Mouse (Mus musculus): ENCODE data around the gene Snx19. TPM values are rescaled to one million over a fixed set of nuclear protein-coding genes. Genes with fewer than 3 reads are reported as not detected.
A peak's percentile ranks its signal among the peaks of the same experiment; 100 is the strongest.

The Snx19 gene
- polyA plus RNA-seq (2014; fragmentation: Nextera tagmentation; extraction: Ambion mirVana): 15.0 and 19.0 TPM in 2 replicates

- 2% methylated on average over 53 of the region's 53 CpGs for WGBS (ENCODE audit: insufficient replicate concordance)
- H3K27ac ChIP-seq (ENCODE audit: low read depth, low read length): 0 out of 2 replicates have a peak within 1 kb of the TSS, but pooled peaks have one; percentile 37
Observed at GRCm38 (mm10) chr9:30426882-30427632, at the start of gene Snx19. Gene Snx19 (plus strand): TSS chr9:30427108.

GRCm38 (mm10) chr9:30400771-30401170, 26.1 kb upstream of the Snx19 start:
- H3K36me3 ChIP-seq (ENCODE audit: control insufficient read depth, insufficient read depth, low read length): no peaks in the 10 kb centered on the region
- no peaks in the 10 kb centered on the region for H3K4me1 ChIP-seq (ENCODE audit: control insufficient read depth, insufficient read depth, low read length)
- ATAC-seq (replicated peaks; ENCODE audit: insufficient number of reproducible peaks, low FRiP score, low TSS enrichment): no peak
- H3K27me3 ChIP-seq (ENCODE audit: control insufficient read depth, insufficient read depth, low read length): no peaks in the 10 kb centered on the region
- no peak overlapping the region for H3K4me3 ChIP-seq (ENCODE audit: low read depth, low read length)
- no peak overlapping the region for H3K27ac ChIP-seq (ENCODE audit: low read depth, low read length)
- H3K9me3 ChIP-seq (replicated peaks; ENCODE audit: control insufficient read depth, low read length): no peaks in the 10 kb centered on the region
- H3K9ac ChIP-seq (ENCODE audit: low read depth, low read length): no peak overlapping the region
- no peak overlapping the region for H3K4me2 ChIP-seq
- 89% methylated on average over 1 of the region's 1 CpGs for WGBS (ENCODE audit: insufficient replicate concordance)

More at GRCm38 (mm10) chr9:30426882-30427632, at the start of gene Snx19:
- H3K9ac ChIP-seq (ENCODE audit: low read depth, low read length): peak within 1 kb of the TSS; percentile 90
- H3K9me3 ChIP-seq (replicated peaks; ENCODE audit: control insufficient read depth, low read length): no peaks in the 10 kb centered on the region
- H3K4me2 ChIP-seq: peak within 1 kb of the TSS; percentile 91
- peaks cover 19% of the 10 kb centered on the region for H3K4me1 ChIP-seq (ENCODE audit: control insufficient read depth, insufficient read depth, low read length)
- H3K36me3 ChIP-seq (ENCODE audit: control insufficient read depth, insufficient read depth, low read length): no peaks in the 10 kb centered on the region
- peak; percentile 85 for ATAC-seq (replicated peaks; ENCODE audit: insufficient number of reproducible peaks, low FRiP score, low TSS enrichment)
- no peaks in the 10 kb centered on the region for H3K27me3 ChIP-seq (ENCODE audit: control insufficient read depth, insufficient read depth, low read length)
- peak within 1 kb of the TSS; percentile 72 for H3K4me3 ChIP-seq (ENCODE audit: low read depth, low read length)

GRCm38 (mm10) chr9:30422940-30423339, 4.0 kb upstream of the Snx19 start:
- Histone ChIP-seq H3K9ac (ENCODE audit: low read depth, low read length) (no peak overlapping the region), H3K4me3 (ENCODE audit: low read depth, low read length) (no peak overlapping the region), H3K4me1 (ENCODE audit: control insufficient read depth, insufficient read depth, low read length) (peaks cover 5% of the 10 kb centered on the region), H3K27me3 (ENCODE audit: control insufficient read depth, insufficient read depth, low read length) (no peaks in the 10 kb centered on the region), H3K27ac (ENCODE audit: low read depth, low read length) (no peak overlapping the region), H3K4me2 (no peak overlapping the region), H3K36me3 (ENCODE audit: control insufficient read depth, insufficient read depth, low read length) (no peaks in the 10 kb centered on the region), H3K9me3 (replicated peaks; ENCODE audit: control insufficient read depth, low read length) (no peaks in the 10 kb centered on the region)
- 0% methylated on average over 1 of the region's 1 CpGs for WGBS (ENCODE audit: insufficient replicate concordance)
- no peak for ATAC-seq (replicated peaks; ENCODE audit: insufficient number of reproducible peaks, low FRiP score, low TSS enrichment)

- Histone ChIP-seq H3K27ac (ENCODE audit: low read depth, low read length) (no peak overlapping the region), H3K36me3 (ENCODE audit: control insufficient read depth, insufficient read depth, low read length) (no peaks in the 10 kb centered on the region), H3K27me3 (ENCODE audit: control insufficient read depth, insufficient read depth, low read length) (no peaks in the 10 kb centered on the region), H3K4me2 (no peak overlapping the region), H3K9me3 (replicated peaks; ENCODE audit: control insufficient read depth, low read length) (no peaks in the 10 kb centered on the region), H3K4me3 (ENCODE audit: low read depth, low read length) (no peak overlapping the region), H3K4me1 (ENCODE audit: control insufficient read depth, insufficient read depth, low read length) (peaks cover 17% of the 10 kb centered on the region), H3K9ac (ENCODE audit: low read depth, low read length) (no peak overlapping the region)
- 80% methylated on average over 7 of the region's 7 CpGs for WGBS (ENCODE audit: insufficient replicate concordance)
- ATAC-seq (replicated peaks; ENCODE audit: insufficient number of reproducible peaks, low FRiP score, low TSS enrichment): no peak
Observed at GRCm38 (mm10) chr9:30425178-30425577, 1.7 kb upstream of the Snx19 start.

GRCm38 (mm10) chr9:30428231-30428630, 1.3 kb downstream of the Snx19 start:
- H3K4me1 ChIP-seq (ENCODE audit: control insufficient read depth, insufficient read depth, low read length): peaks cover 19% of the 10 kb centered on the region
- H3K36me3 ChIP-seq (ENCODE audit: control insufficient read depth, insufficient read depth, low read length): peaks cover 2% of the 10 kb centered on the region
- no peak overlapping the region for H3K4me3 ChIP-seq (ENCODE audit: low read depth, low read length)
- H3K27me3 ChIP-seq (ENCODE audit: control insufficient read depth, insufficient read depth, low read length): no peaks in the 10 kb centered on the region
- no peak for ATAC-seq (replicated peaks; ENCODE audit: insufficient number of reproducible peaks, low FRiP score, low TSS enrichment)
- H3K4me2 ChIP-seq: peak overlapping the region; percentile 91
- 86% methylated on average over 5 of the region's 5 CpGs for WGBS (ENCODE audit: insufficient replicate concordance)
- H3K9ac ChIP-seq (ENCODE audit: low read depth, low read length): no peak overlapping the region
- no peak overlapping the region for H3K27ac ChIP-seq (ENCODE audit: low read depth, low read length)
- no peaks in the 10 kb centered on the region for H3K9me3 ChIP-seq (replicated peaks; ENCODE audit: control insufficient read depth, low read length)

- 83% methylated on average over 5 of the region's 5 CpGs for WGBS (ENCODE audit: insufficient replicate concordance)
- no peaks in the 10 kb centered on the region for H3K9me3 ChIP-seq (replicated peaks; ENCODE audit: control insufficient read depth, low read length)
- no peak overlapping the region for H3K27ac ChIP-seq (ENCODE audit: low read depth, low read length)
- H3K4me3 ChIP-seq (ENCODE audit: low read depth, low read length): no peak overlapping the region
- 0 out of 2 replicates have a peak overlapping the region, but pooled peaks have one; percentile 6 for H3K4me2 ChIP-seq
- H3K4me1 ChIP-seq (ENCODE audit: control insufficient read depth, insufficient read depth, low read length): peaks cover 19% of the 10 kb centered on the region
- no peak for ATAC-seq (replicated peaks; ENCODE audit: insufficient number of reproducible peaks, low FRiP score, low TSS enrichment)
- peaks cover 9% of the 10 kb centered on the region for H3K36me3 ChIP-seq (ENCODE audit: control insufficient read depth, insufficient read depth, low read length)
- no peaks in the 10 kb centered on the region for H3K27me3 ChIP-seq (ENCODE audit: control insufficient read depth, insufficient read depth, low read length)
- H3K9ac ChIP-seq (ENCODE audit: low read depth, low read length): no peak overlapping the region
Observed at GRCm38 (mm10) chr9:30430447-30430846, 3.5 kb downstream of the Snx19 start.

- Histone ChIP-seq H3K4me1 (ENCODE audit: control insufficient read depth, insufficient read depth, low read length) (peaks cover 19% of the 10 kb centered on the region), H3K27me3 (ENCODE audit: control insufficient read depth, insufficient read depth, low read length) (no peaks in the 10 kb centered on the region), H3K4me2 (no peak overlapping the region), H3K9me3 (replicated peaks; ENCODE audit: control insufficient read depth, low read length) (no peaks in the 10 kb centered on the region), H3K27ac (ENCODE audit: low read depth, low read length) (no peak overlapping the region), H3K9ac (ENCODE audit: low read depth, low read length) (no peak overlapping the region), H3K36me3 (ENCODE audit: control insufficient read depth, insufficient read depth, low read length) (peaks cover 13% of the 10 kb centered on the region), H3K4me3 (ENCODE audit: low read depth, low read length) (no peak overlapping the region)
- WGBS (ENCODE audit: insufficient replicate concordance): 87% methylated on average over 11 of the region's 11 CpGs
- ATAC-seq (replicated peaks; ENCODE audit: insufficient number of reproducible peaks, low FRiP score, low TSS enrichment): no peak
Observed at GRCm38 (mm10) chr9:30431909-30432308, 5.0 kb downstream of the Snx19 start.

DNA sequence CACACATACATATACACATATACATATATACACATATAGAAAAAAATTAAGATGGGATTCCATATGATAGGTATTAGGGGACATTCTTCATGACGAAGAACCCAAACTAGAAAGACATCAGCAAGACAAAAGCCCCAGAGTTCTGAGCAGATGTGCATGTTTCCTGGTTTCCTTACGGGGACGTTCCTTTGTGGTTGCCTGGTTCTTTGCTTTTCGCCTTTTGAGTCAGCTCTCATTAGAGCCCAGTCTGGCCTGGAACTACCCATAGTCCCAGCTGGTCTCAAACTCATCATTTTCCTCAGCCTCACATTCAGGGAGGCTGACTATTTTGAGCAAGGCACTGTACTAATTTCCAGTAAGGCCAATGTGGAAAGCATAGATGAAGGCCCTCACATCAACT, 7.0 kb downstream of the Snx19 start:
- Histone ChIP-seq H3K4me3 (ENCODE audit: low read depth, low read length) (no peak overlapping the region), H3K27ac (ENCODE audit: low read depth, low read length) (no peak overlapping the region), H3K27me3 (ENCODE audit: control insufficient read depth, insufficient read depth, low read length) (no peaks in the 10 kb centered on the region), H3K9ac (ENCODE audit: low read depth, low read length) (no peak overlapping the region), H3K9me3 (replicated peaks; ENCODE audit: control insufficient read depth, low read length) (no peaks in the 10 kb centered on the region), H3K4me1 (ENCODE audit: control insufficient read depth, insufficient read depth, low read length) (peaks cover 6% of the 10 kb centered on the region), H3K36me3 (ENCODE audit: control insufficient read depth, insufficient read depth, low read length) (peaks cover 14% of the 10 kb centered on the region), H3K4me2 (no peak overlapping the region)
- 89% methylated on average over 4 of the region's 4 CpGs for WGBS (ENCODE audit: insufficient replicate concordance)
- no peak for ATAC-seq (replicated peaks; ENCODE audit: insufficient number of reproducible peaks, low FRiP score, low TSS enrichment)
